Mouse (Mus musculus) G1E-ER4 (cell line): ENCODE measurements around the gene Nrip1. TPM values are rescaled to one million over a fixed set of nuclear protein-coding genes. Genes with fewer than 3 reads are reported as not detected.

Experiments used
- GATA1 ChIP-seq: IDR thresholded peaks from one replicate; pipeline ENCODE4 v1.8.0; 2012; ENCODE audit warnings: low read length, inconsistent platforms
- polyA plus RNA-seq: library from polyadenylated mRNA; stranded (reverse); fragments of >175 nt; gene quantifications from 2 replicates; pipeline ENCODE4 v1.2.3, GENCODE M21; 2012

Gene Nrip1
- polyA plus RNA-seq, 1 experiment = 13.6 TPM

- TF ChIP-seq GATA1 = no peak
Measured at GRCm38 (mm10) chr16:76241266-76241665, 132.4 kb downstream of the Nrip1 start.

GRCm38 (mm10) chr16:76239353-76239752 lies 134.3 kb downstream of the Nrip1 start:
- no peak for TF ChIP-seq GATA1

GRCm38 (mm10) chr16:76238784-76239183 lies 134.8 kb downstream of the Nrip1 start:
- TF ChIP-seq GATA1 = no peak
